27 mouse cellular contexts compared by ENCODE assay signal in the genomic region with DNA sequence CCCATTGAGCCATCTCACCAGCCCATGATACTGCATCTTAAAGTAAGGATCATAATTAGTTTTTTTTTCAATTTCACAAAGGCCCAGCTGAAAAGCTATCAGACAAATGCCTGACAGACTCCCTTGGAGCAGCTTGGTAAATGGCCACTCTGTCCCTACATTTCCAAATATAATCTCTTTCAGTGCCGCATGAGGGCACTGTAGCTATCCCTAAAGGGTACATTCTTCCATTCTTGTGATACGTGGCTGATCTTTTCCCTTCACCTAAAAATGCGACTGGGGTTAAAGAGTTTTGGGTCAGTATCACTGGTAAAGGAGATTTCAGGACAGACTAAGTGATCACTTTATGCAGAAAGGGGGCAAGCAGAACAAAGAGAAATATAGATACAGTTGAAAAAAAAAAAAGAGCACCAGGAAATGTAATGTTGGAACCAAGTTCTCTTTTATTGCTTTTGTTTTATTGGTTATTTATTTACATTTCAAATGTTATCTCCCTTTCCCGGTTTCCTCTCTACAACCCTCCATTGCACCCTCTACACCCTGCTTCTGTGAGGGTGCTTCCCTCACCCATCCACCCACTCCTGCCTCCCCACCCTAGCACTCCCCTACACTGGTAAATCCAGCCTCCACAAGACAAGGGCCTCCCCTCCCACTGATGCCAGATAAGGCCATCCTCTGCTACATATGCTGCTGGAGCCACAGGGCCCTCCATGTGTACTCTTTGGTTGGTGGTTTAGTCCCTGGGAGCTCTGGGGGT. TPM values are rescaled to one million over a fixed set of nuclear protein-coding genes. Genes with fewer than 3 reads are reported as not detected.
A peak's percentile ranks its signal among the peaks of the same experiment; 100 is the strongest.
DNase-seq lines count a peak whose midpoint lies in the region; ATAC-seq and TF ChIP-seq lines count a peak whose summit lies in the region.
"Had no signal": no experiment of that assay in that cellular context is flagged by ENCODE, and none has a peak within 500 bp of the region (broad histone marks: within the 10 kb centered on the region; RNA-seq: fewer than 3 reads in every experiment).

No protein-coding gene starts in this region.

- H3K4me3 ChIP-seq in kidney, postnatal 0 days (replicated peaks; ENCODE audit: low read depth, low read length) = no peak overlapping the region
- no peak overlapping the region for H3K4me3 ChIP-seq in kidney, embryonic 15.5 days (replicated peaks)
- H3K4me3 ChIP-seq in midbrain, postnatal 0 days (ENCODE audit: low read depth, low read length) = no peak overlapping the region
- H3K4me3 ChIP-seq in midbrain, embryonic 10.5 days = no peak overlapping the region
- H3K4me3 ChIP-seq in intestine, embryonic 15.5 days (replicated peaks) = no peak overlapping the region
- H3K4me3 ChIP-seq: heart, embryonic 13.5 days; midbrain, embryonic 15.5 days; myocyte; neural tube, embryonic 13.5 days had no signal

- H3K9me3 ChIP-seq in kidney, postnatal 0 days (replicated peaks; ENCODE audit: low read length) = no peaks in the 10 kb centered on the region
- no peaks in the 10 kb centered on the region for H3K9me3 ChIP-seq in kidney, embryonic 15.5 days (replicated peaks)
- H3K9me3 ChIP-seq in midbrain, postnatal 0 days (ENCODE audit: low read length) = no peaks in the 10 kb centered on the region
- no peaks in the 10 kb centered on the region for H3K9me3 ChIP-seq in midbrain, embryonic 10.5 days (replicated peaks)
- H3K9me3 ChIP-seq in intestine, embryonic 15.5 days = no peaks in the 10 kb centered on the region
- H3K9me3 ChIP-seq: heart, embryonic 13.5 days; midbrain, embryonic 15.5 days; neural tube, embryonic 13.5 days had no signal

- no peak overlapping the region for H3K4me2 ChIP-seq in kidney, postnatal 0 days (ENCODE audit: low read length)
- no peak overlapping the region for H3K4me2 ChIP-seq in kidney, embryonic 15.5 days
- no peak overlapping the region for H3K4me2 ChIP-seq in midbrain, postnatal 0 days (ENCODE audit: low read depth, low read length, poor library complexity, severe bottlenecking)
- no peak overlapping the region for H3K4me2 ChIP-seq in intestine, embryonic 15.5 days (replicated peaks)
- H3K4me2 ChIP-seq: heart, embryonic 13.5 days; hindbrain, embryonic 14.5 days; liver, embryonic 11.5 days; midbrain, embryonic 15.5 days; neural tube, embryonic 13.5 days had no signal

- DNase-seq in kidney, postnatal 0 days (ENCODE audit: low spot score) = no peak
- DNase-seq in midbrain, postnatal 0 days (ENCODE audit: low spot score) = no peak
- DNase-seq in midbrain, embryonic 10.5 days (ENCODE audit: low spot score) = no peak
- no peak for DNase-seq in right cerebral cortex, postnatal 4 days
- no peak for DNase-seq in embryo, embryonic 10.5 days (ENCODE audit: low spot score)
- DNase-seq: adrenal gland, postnatal 36 days; B cell, adult 2 months; cerebellum, adult 11 months; cerebellum, adult 9-11 months; forebrain, postnatal 0 days; heart, adult 11 months; heart, postnatal 36 days; kidney, adult 9 months; layer of hippocampus, adult 9-11 months; lung, adult 18-20 months; retina, postnatal 1 day; thymus, postnatal 25 days had no signal

- TF ChIP-seq CTCF in kidney, postnatal 0 days (IDR thresholded peaks at IDR 0.05; ENCODE audit: low read depth) = peak; percentile 5; the same call in 1 of the 2 replicates
- peak; percentile 16; the same call in 1 of the 2 replicates for TF ChIP-seq CTCF in midbrain, postnatal 0 days (IDR thresholded peaks at IDR 0.05)

- H3K27ac ChIP-seq in kidney, postnatal 0 days = no peak overlapping the region
- no peak overlapping the region for H3K27ac ChIP-seq in kidney, embryonic 15.5 days
- no peak overlapping the region for H3K27ac ChIP-seq in midbrain, postnatal 0 days (ENCODE audit: low read depth, low read length)
- no peak overlapping the region for H3K27ac ChIP-seq in midbrain, embryonic 10.5 days (replicated peaks)
- no peak overlapping the region for H3K27ac ChIP-seq in intestine, embryonic 15.5 days
- H3K27ac ChIP-seq: heart, embryonic 13.5 days; hindbrain, embryonic 14.5 days; midbrain, embryonic 15.5 days; neural tube, embryonic 13.5 days had no signal

- H3K9ac ChIP-seq in kidney, postnatal 0 days (ENCODE audit: low read depth, low read length) = no peak overlapping the region
- H3K9ac ChIP-seq in kidney, embryonic 15.5 days = no peak overlapping the region
- H3K9ac ChIP-seq in midbrain, postnatal 0 days (replicated peaks; ENCODE audit: low read length, poor library complexity, severe bottlenecking) = no peak overlapping the region
- H3K9ac ChIP-seq in intestine, embryonic 15.5 days = no peak overlapping the region
- H3K9ac ChIP-seq: forebrain, postnatal 0 days; heart, embryonic 13.5 days; hindbrain, embryonic 14.5 days; midbrain, embryonic 15.5 days; neural tube, embryonic 13.5 days had no signal

- no peaks in the 10 kb centered on the region for H3K4me1 ChIP-seq in kidney, postnatal 0 days (replicated peaks; ENCODE audit: insufficient read depth, low read length)
- no peaks in the 10 kb centered on the region for H3K4me1 ChIP-seq in kidney, embryonic 15.5 days
- H3K4me1 ChIP-seq in midbrain, postnatal 0 days (ENCODE audit: insufficient read depth, low read length) = no peaks in the 10 kb centered on the region
- H3K4me1 ChIP-seq in midbrain, embryonic 10.5 days = no peaks in the 10 kb centered on the region
- H3K4me1 ChIP-seq in intestine, embryonic 15.5 days (replicated peaks) = no peaks in the 10 kb centered on the region
- H3K4me1 ChIP-seq: heart, embryonic 13.5 days; midbrain, embryonic 15.5 days; neural tube, embryonic 13.5 days had no signal

- no peak for ATAC-seq in kidney, postnatal 0 days (replicated peaks; ENCODE audit: low FRiP score, low read depth)
- no peak for ATAC-seq in kidney, embryonic 15.5 days (replicated peaks; ENCODE audit: low FRiP score)
- ATAC-seq in midbrain, postnatal 0 days (ENCODE audit: low FRiP score) = no peak
- peak; percentile 86 for ATAC-seq in intestine, embryonic 15.5 days
- ATAC-seq: forebrain, postnatal 0 days; inflammation-experienced regulatory T-cells, adult 6 months; midbrain, embryonic 15.5 days had no signal

- peaks cover 30% of the 10 kb centered on the region for H3K36me3 ChIP-seq in kidney, postnatal 0 days (ENCODE audit: insufficient read depth, low read length)
- H3K36me3 ChIP-seq in kidney, embryonic 15.5 days = peaks cover 74% of the 10 kb centered on the region
- H3K36me3 ChIP-seq in midbrain, postnatal 0 days (ENCODE audit: insufficient read depth, low read length) = peaks cover 5% of the 10 kb centered on the region; the same call in 1 of the 2 replicates
- peaks cover 73% of the 10 kb centered on the region for H3K36me3 ChIP-seq in midbrain, embryonic 10.5 days
- H3K36me3 ChIP-seq in intestine, embryonic 15.5 days = peaks cover 14% of the 10 kb centered on the region

- no peaks in the 10 kb centered on the region for H3K27me3 ChIP-seq in kidney, postnatal 0 days (ENCODE audit: insufficient read depth, low read length)
- H3K27me3 ChIP-seq in kidney, embryonic 15.5 days = no peaks in the 10 kb centered on the region
- no peaks in the 10 kb centered on the region for H3K27me3 ChIP-seq in midbrain, postnatal 0 days (ENCODE audit: insufficient read depth, low read length)
- H3K27me3 ChIP-seq in midbrain, embryonic 10.5 days (ENCODE audit: low read depth, poor library complexity, severe bottlenecking) = no peaks in the 10 kb centered on the region
- no peaks in the 10 kb centered on the region for H3K27me3 ChIP-seq in intestine, embryonic 15.5 days (replicated peaks)
- H3K27me3 ChIP-seq: CH12.LX; heart, embryonic 13.5 days; midbrain, embryonic 15.5 days; neural tube, embryonic 13.5 days had no signal

- WGBS in kidney, postnatal 0 days = 80% methylated on average over 4 of the region's 4 CpGs
- 79% methylated on average over 4 of the region's 4 CpGs for WGBS in kidney, embryonic 15.5 days
- 87% methylated on average over 4 of the region's 4 CpGs for WGBS in midbrain, postnatal 0 days
- 93% methylated on average over 4 of the region's 4 CpGs for WGBS in midbrain, embryonic 10.5 days
- 61% methylated on average over 4 of the region's 4 CpGs for WGBS in intestine, embryonic 15.5 days

RNA-seq across cellular contexts. Expression of a gene that starts 29.7 kb away (rescaled TPM):
- 59.1 and 60.5 TPM in 2 replicates for polyA plus RNA-seq in kidney, postnatal 0 days (2015; fragmentation: Nextera tagmentation; extraction: Ambion mirVana)
- polyA plus RNA-seq in kidney, embryonic 15.5 days (2015; fragmentation: Nextera tagmentation; extraction: Ambion mirVana) = 68.4 and 76.6 TPM in 2 replicates
- total RNA-seq in midbrain, postnatal 0 days (2014; rRNA removed) = 91.0 and 164 TPM in 2 replicates
- 62.9 and 65.1 TPM in 2 replicates for polyA plus RNA-seq in midbrain, postnatal 0 days (2015; fragmentation: Nextera tagmentation; extraction: Ambion mirVana)
- 61.2 and 66.5 TPM in 2 replicates for polyA plus RNA-seq in midbrain, embryonic 10.5 days (2016; fragmentation: Nextera tagmentation; extraction: Ambion mirVana)
- polyA plus RNA-seq in intestine, embryonic 15.5 days (2015; fragmentation: Nextera tagmentation; extraction: Ambion mirVana) = 58.0 and 63.1 TPM in 2 replicates
